Mouse (Mus musculus): ENCODE measurements around the gene Trappc5. TPM values are rescaled to one million over a fixed set of nuclear protein-coding genes. Genes with fewer than 3 reads are reported as not detected.

Trappc5 gene
- polyA plus RNA-seq, 1 experiment from 2014 or later = 41.4 TPM

DNA sequence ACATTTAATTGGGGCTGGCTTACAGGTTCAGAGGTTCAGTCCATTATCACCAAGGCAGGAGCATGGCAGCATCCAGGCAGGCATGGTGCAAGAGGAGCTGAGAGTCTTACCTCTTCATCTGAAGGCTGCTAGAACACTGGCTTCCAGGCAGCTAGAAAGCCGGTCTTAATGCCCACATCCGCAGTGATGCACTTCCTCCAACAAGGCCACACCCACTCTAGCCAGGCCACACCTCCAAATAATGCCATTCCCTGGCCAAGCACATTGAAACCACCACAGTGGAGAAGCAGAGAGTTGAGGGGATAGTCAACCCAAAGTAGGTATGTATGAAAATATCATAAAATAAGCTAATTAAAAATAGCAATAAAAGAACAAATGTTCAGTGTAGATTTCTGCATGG, 5.7 kb upstream of the Trappc5 start:
- Histone ChIP-seq H3K4me2 (ENCODE audit: low read depth, low read length) (no peak overlapping the region), H3K4me1 (ENCODE audit: control insufficient read depth, insufficient read depth, low read length) (no peaks in the 10 kb centered on the region), H3K4me3 (ENCODE audit: low read depth, low read length) (no peak overlapping the region), H3K36me3 (ENCODE audit: control insufficient read depth, insufficient read depth, low read length) (no peaks in the 10 kb centered on the region), H3K9me3 (ENCODE audit: control insufficient read depth, low read length) (no peaks in the 10 kb centered on the region), H3K9ac (replicated peaks; ENCODE audit: low read depth, low read length) (no peak overlapping the region), H3K27me3 (ENCODE audit: control insufficient read depth, insufficient read depth, low read length) (no peaks in the 10 kb centered on the region), H3K27ac (ENCODE audit: low read depth, low read length) (no peak overlapping the region)
- no peak for ATAC-seq (ENCODE audit: low read depth)
- 76% methylated on average over 2 of the region's 2 CpGs for WGBS

DNA sequence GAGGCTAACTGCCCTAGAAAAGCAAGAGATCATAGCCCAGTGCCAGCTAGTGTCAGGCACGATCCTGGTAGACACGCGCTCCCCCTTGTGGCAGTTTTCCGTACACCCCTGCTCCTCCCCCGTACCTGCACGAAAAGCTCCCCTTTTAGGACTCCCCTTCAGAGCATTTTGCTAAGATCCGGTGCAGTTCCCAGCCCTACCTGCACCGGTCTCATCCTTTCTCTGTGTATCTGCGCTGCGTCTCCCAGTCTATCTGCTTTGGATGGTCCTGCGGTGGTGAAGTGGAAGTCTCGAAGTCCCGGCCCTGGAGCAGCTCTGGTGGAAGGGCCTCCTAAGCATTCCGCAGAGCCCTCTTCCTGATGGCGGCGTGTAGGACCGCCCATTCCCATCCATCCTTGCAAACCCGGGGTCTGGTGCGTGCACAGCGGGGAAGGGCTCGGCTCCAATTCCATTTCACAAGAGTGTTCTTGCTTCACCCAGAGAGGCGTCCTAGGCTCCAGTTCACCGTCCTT, 4.1 kb upstream of the Trappc5 start, which contains the start of gene Fcor:
Gene Fcor, minus strand, starts transcription at position 383 of the 512 bp plus-strand sequence.
- under 1% methylated on average over 23 of the region's 23 CpGs for WGBS
- Histone ChIP-seq H3K27ac (ENCODE audit: low read depth, low read length) (peak within 1 kb of the TSS; percentile 80), H3K9me3 (ENCODE audit: control insufficient read depth, low read length) (no peaks in the 10 kb centered on the region), H3K4me2 (ENCODE audit: low read depth, low read length) (peak within 1 kb of the TSS; percentile 63), H3K27me3 (ENCODE audit: control insufficient read depth, insufficient read depth, low read length) (no peaks in the 10 kb centered on the region), H3K4me3 (ENCODE audit: low read depth, low read length) (peak within 1 kb of the TSS; percentile 44), H3K36me3 (ENCODE audit: control insufficient read depth, insufficient read depth, low read length) (no peaks in the 10 kb centered on the region), H3K9ac (replicated peaks; ENCODE audit: low read depth, low read length) (peak within 1 kb of the TSS; percentile 58), H3K4me1 (ENCODE audit: control insufficient read depth, insufficient read depth, low read length) (no peaks in the 10 kb centered on the region; the same call in 1 of the 2 replicates)
- ATAC-seq (ENCODE audit: low read depth) = peak; percentile 86

DNA sequence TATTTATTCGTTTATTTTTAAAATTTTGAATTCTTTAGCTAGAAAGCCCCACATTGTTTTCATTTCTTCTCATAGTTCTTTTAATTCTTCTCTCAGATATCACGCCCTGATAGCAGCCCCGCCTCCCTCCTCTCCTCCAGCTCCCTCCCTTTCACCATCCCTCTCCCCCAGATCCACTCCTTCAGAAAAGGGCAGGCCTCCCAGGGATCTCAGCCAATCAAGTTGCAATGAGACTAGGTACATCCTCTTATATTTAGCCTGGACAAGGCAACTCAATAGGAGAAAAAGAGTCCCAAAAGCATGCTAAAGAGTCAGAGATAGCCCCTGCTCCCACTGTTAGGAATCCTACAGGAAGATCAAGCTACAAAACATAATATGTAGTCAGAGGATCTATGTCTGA, 1.4 kb upstream of the Trappc5 start:
- H3K9ac ChIP-seq (replicated peaks; ENCODE audit: low read depth, low read length) = no peak overlapping the region
- peaks cover 9% of the 10 kb centered on the region; the same call in 1 of the 2 replicates for H3K4me1 ChIP-seq (ENCODE audit: control insufficient read depth, insufficient read depth, low read length)
- H3K27ac ChIP-seq (ENCODE audit: low read depth, low read length) = no peak overlapping the region
- no peak for ATAC-seq (ENCODE audit: low read depth)
- no peak overlapping the region for H3K4me3 ChIP-seq (ENCODE audit: low read depth, low read length)
- no peaks in the 10 kb centered on the region for H3K9me3 ChIP-seq (ENCODE audit: control insufficient read depth, low read length)
- no peaks in the 10 kb centered on the region for H3K27me3 ChIP-seq (ENCODE audit: control insufficient read depth, insufficient read depth, low read length)
- H3K4me2 ChIP-seq (ENCODE audit: low read depth, low read length) = no peak overlapping the region
- 61% methylated on average over 3 of the region's 3 CpGs for WGBS
- H3K36me3 ChIP-seq (ENCODE audit: control insufficient read depth, insufficient read depth, low read length) = 0 out of 2 replicates have a peak, but pooled peaks cover 8% of the 10 kb centered on the region

DNA sequence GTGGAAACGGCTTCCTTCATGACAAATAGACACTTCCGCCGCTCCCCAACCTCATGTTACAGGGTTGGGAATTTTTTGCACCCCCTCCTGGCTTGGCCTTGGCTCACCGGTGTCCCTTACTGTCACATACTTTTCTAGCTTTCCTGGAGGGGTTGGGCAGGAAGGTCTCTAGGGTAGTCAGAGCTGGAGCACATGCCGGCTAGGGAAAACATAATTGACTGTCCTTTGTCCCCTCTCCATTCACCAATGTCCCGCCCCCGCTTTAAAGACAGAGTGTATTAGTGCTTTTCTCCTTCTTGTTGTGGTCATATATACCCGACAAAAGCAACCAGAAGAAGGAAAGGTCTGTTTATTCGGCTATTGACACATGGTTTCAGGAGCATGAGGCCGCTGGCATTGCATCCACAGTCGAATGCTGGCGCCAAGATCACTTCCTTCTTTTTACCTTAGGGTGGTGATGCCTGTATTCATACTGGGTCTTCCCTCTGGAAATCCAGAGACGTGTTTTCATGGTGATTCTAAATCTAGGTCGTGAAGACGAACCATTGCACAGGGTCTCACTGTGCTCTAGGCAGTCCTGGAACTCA, 987 bp downstream of the Trappc5 start:
- Histone ChIP-seq H3K4me3 (ENCODE audit: low read depth, low read length) (peak overlapping the region; percentile 93), H3K9ac (replicated peaks; ENCODE audit: low read depth, low read length) (peak overlapping the region; percentile 92), H3K9me3 (ENCODE audit: control insufficient read depth, low read length) (no peaks in the 10 kb centered on the region), H3K4me2 (ENCODE audit: low read depth, low read length) (peak overlapping the region; percentile 89), H3K27me3 (ENCODE audit: control insufficient read depth, insufficient read depth, low read length) (no peaks in the 10 kb centered on the region), H3K27ac (ENCODE audit: low read depth, low read length) (peak overlapping the region; percentile 79), H3K4me1 (ENCODE audit: control insufficient read depth, insufficient read depth, low read length) (peaks cover 9% of the 10 kb centered on the region; the same call in 1 of the 2 replicates), H3K36me3 (ENCODE audit: control insufficient read depth, insufficient read depth, low read length) (0 out of 2 replicates have a peak, but pooled peaks cover 10% of the 10 kb centered on the region)
- 0 out of 2 replicates have a peak, but pooled peaks have one; percentile 1 for ATAC-seq (ENCODE audit: low read depth)
- WGBS = 3% methylated on average over 15 of the region's 15 CpGs

DNA sequence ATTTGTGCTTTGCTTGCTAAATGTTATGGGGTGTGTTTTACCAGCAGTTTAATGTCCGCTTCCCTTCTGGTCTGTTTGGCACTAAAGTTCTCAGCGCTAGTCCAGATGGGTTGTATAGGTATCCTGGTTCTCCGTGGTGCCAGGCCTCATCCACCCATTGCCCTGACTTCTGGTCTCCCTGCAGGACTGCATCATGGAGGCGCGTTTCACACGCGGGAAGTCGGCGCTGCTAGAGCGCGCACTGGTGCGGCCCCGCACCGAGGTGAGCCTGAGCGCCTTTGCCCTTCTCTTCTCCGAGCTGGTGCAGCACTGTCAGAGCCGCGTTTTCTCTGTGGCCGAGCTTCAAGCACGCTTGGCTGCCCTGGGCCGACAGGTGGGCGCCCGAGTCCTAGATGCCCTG, 2.7 kb downstream of the Trappc5 start:
- Histone ChIP-seq H3K36me3 (ENCODE audit: control insufficient read depth, insufficient read depth, low read length) (0 out of 2 replicates have a peak, but pooled peaks cover 10% of the 10 kb centered on the region), H3K27me3 (ENCODE audit: control insufficient read depth, insufficient read depth, low read length) (no peaks in the 10 kb centered on the region), H3K4me1 (ENCODE audit: control insufficient read depth, insufficient read depth, low read length) (peaks cover 9% of the 10 kb centered on the region; the same call in 1 of the 2 replicates), H3K27ac (ENCODE audit: low read depth, low read length) (no peak overlapping the region), H3K4me3 (ENCODE audit: low read depth, low read length) (no peak overlapping the region), H3K9ac (replicated peaks; ENCODE audit: low read depth, low read length) (no peak overlapping the region), H3K4me2 (ENCODE audit: low read depth, low read length) (no peak overlapping the region), H3K9me3 (ENCODE audit: control insufficient read depth, low read length) (no peaks in the 10 kb centered on the region)
- WGBS = 97% methylated on average over 23 of the region's 23 CpGs
- ATAC-seq (ENCODE audit: low read depth) = no peak

DNA sequence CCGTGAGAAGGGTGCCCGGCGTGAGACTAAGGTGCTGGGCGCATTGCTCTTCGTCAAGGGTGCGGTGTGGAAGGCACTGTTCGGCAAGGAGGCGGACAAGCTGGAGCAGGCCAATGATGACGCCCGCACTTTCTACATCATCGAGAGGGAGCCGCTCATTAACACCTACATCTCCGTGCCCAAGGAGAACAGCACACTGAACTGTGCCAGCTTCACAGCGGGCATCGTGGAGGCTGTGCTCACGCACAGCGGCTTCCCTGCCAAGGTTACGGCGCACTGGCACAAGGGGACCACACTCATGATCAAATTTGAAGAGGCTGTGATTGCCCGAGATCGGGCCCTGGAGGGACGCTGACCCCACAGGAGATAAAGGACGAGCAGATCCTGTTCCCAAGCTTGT, 3.1 kb downstream of the Trappc5 start:
- H3K4me1 ChIP-seq (ENCODE audit: control insufficient read depth, insufficient read depth, low read length) = peaks cover 9% of the 10 kb centered on the region; the same call in 1 of the 2 replicates
- 97% methylated on average over 23 of the region's 23 CpGs for WGBS
- 0 out of 2 replicates have a peak, but pooled peaks cover 10% of the 10 kb centered on the region for H3K36me3 ChIP-seq (ENCODE audit: control insufficient read depth, insufficient read depth, low read length)
- no peak for ATAC-seq (ENCODE audit: low read depth)
- H3K9ac ChIP-seq (replicated peaks; ENCODE audit: low read depth, low read length) = no peak overlapping the region
- H3K4me2 ChIP-seq (ENCODE audit: low read depth, low read length) = no peak overlapping the region
- H3K9me3 ChIP-seq (ENCODE audit: control insufficient read depth, low read length) = no peaks in the 10 kb centered on the region
- no peak overlapping the region for H3K4me3 ChIP-seq (ENCODE audit: low read depth, low read length)
- H3K27ac ChIP-seq (ENCODE audit: low read depth, low read length) = no peak overlapping the region
- H3K27me3 ChIP-seq (ENCODE audit: control insufficient read depth, insufficient read depth, low read length) = no peaks in the 10 kb centered on the region

DNA sequence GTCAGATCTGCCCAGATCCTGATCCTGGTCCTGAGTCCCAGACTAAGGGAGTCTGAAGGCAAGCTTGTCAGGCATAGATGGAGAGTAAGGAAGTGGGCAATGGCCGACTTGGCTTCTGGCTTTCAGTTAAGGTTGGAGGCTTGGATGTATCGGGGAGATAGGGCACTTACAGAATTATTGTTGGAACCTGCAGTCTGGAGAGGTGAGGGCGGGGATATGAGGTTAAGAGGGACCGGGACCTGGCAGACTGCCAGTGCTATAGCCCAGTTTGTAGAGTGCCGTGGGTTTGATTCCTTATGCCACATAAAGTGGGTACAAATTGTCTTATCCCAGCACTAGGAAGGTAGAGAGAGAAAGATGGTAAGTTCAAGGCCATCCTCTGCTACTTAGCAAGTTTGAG, 3.6 kb downstream of the Trappc5 start:
- Histone ChIP-seq H3K4me3 (ENCODE audit: low read depth, low read length) (no peak overlapping the region), H3K4me2 (ENCODE audit: low read depth, low read length) (no peak overlapping the region), H3K27ac (ENCODE audit: low read depth, low read length) (no peak overlapping the region), H3K4me1 (ENCODE audit: control insufficient read depth, insufficient read depth, low read length) (peaks cover 9% of the 10 kb centered on the region; the same call in 1 of the 2 replicates), H3K27me3 (ENCODE audit: control insufficient read depth, insufficient read depth, low read length) (no peaks in the 10 kb centered on the region), H3K36me3 (ENCODE audit: control insufficient read depth, insufficient read depth, low read length) (0 out of 2 replicates have a peak, but pooled peaks cover 10% of the 10 kb centered on the region), H3K9me3 (ENCODE audit: control insufficient read depth, low read length) (no peaks in the 10 kb centered on the region), H3K9ac (replicated peaks; ENCODE audit: low read depth, low read length) (no peak overlapping the region)
- 90% methylated on average over 5 of the region's 5 CpGs for WGBS
- ATAC-seq (ENCODE audit: low read depth) = no peak

DNA sequence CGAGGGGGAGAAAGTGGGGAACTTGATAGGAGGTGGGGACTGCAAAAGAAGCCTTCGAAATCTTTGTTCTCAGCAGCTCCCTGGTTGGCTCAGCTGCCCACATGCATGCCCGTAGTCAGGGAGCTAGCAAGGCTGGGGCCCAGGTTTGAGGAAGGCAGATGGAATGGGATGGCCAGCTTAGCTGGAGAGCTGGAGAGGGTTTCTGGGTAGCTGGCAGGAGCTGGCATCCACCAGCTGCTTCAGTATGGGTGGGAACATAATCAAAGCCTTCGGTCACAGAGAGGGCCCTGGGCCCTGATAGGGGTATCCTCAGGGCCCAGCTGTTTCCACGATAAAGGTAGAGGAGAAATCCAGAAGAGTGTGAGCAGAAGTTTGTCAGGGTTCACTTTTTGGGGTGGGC, 6.3 kb downstream of the Trappc5 start:
- no peaks in the 10 kb centered on the region for H3K27me3 ChIP-seq (ENCODE audit: control insufficient read depth, insufficient read depth, low read length)
- peaks cover 6% of the 10 kb centered on the region; the same call in 1 of the 2 replicates for H3K4me1 ChIP-seq (ENCODE audit: control insufficient read depth, insufficient read depth, low read length)
- H3K9me3 ChIP-seq (ENCODE audit: control insufficient read depth, low read length) = no peaks in the 10 kb centered on the region
- no peak overlapping the region for H3K4me2 ChIP-seq (ENCODE audit: low read depth, low read length)
- no peak for ATAC-seq (ENCODE audit: low read depth)
- 92% methylated on average over 5 of the region's 5 CpGs for WGBS
- no peak overlapping the region for H3K27ac ChIP-seq (ENCODE audit: low read depth, low read length)
- 0 out of 2 replicates have a peak, but pooled peaks cover 10% of the 10 kb centered on the region for H3K36me3 ChIP-seq (ENCODE audit: control insufficient read depth, insufficient read depth, low read length)
- no peak overlapping the region for H3K9ac ChIP-seq (replicated peaks; ENCODE audit: low read depth, low read length)
- H3K4me3 ChIP-seq (ENCODE audit: low read depth, low read length) = no peak overlapping the region

DNA sequence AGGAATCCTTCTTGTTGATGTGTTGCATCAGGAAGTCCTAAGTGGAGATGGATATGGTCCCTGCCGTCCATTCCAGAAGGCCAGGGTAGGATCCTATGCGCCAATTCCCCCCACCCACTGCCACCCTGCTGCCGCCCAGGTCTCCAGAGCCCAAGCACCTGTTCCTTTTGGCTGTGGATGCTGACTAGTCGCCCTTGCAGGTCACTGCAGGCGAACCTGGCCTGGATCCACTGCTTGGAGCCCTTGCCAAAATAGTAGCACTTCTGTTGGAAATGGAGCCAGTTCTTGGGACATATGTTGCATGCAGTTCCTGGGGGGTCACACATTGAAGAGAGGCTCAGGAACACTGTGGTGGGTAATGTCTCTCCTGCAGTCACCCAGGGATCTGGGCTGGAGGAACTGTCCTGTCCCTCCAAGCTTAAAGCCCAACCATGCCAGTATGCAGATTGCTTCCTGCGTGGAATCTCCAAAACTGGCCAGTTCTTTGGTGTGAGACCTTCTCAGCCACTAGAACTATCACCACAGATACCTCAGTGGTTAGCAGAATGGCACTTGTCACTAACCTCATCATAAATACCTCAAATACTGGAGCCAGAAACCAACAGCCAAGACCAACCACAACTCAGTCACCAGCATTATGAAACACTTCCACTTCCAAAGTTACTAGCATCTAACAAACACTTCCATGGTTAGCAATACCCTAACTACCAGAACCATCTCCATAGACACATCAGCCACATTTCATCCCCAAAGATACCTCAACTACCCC, 7.5 kb downstream of the Trappc5 start:
- H3K9ac ChIP-seq (replicated peaks; ENCODE audit: low read depth, low read length) = no peak overlapping the region
- no peak overlapping the region for H3K27ac ChIP-seq (ENCODE audit: low read depth, low read length)
- 80% methylated on average over 6 of the region's 6 CpGs for WGBS
- no peak overlapping the region for H3K4me2 ChIP-seq (ENCODE audit: low read depth, low read length)
- H3K36me3 ChIP-seq (ENCODE audit: control insufficient read depth, insufficient read depth, low read length) = 0 out of 2 replicates have a peak, but pooled peaks cover 10% of the 10 kb centered on the region
- H3K27me3 ChIP-seq (ENCODE audit: control insufficient read depth, insufficient read depth, low read length) = no peaks in the 10 kb centered on the region
- no peaks in the 10 kb centered on the region for H3K4me1 ChIP-seq (ENCODE audit: control insufficient read depth, insufficient read depth, low read length)
- ATAC-seq (ENCODE audit: low read depth) = no peak
- no peaks in the 10 kb centered on the region for H3K9me3 ChIP-seq (ENCODE audit: control insufficient read depth, low read length)
- H3K4me3 ChIP-seq (ENCODE audit: low read depth, low read length) = no peak overlapping the region
